Mouse (Mus musculus) C2C12 (cell line): ENCODE measurements around the gene Gm43517.

Source experiments
- CEBPB ChIP-seq: IDR thresholded peaks from one replicate; pipeline ENCODE4 v1.6.1; 2011; ENCODE audit warnings: low read depth, mild to moderate bottlenecking, control low read depth, moderate library complexity
- CTCF ChIP-seq: IDR thresholded peaks from one replicate; pipeline ENCODE4 v1.5.1; 2011; ENCODE audit not compliant: control insufficient read depth, insufficient read depth, insufficient read length
- FOSL1 ChIP-seq: IDR thresholded peaks from one replicate; pipeline ENCODE4 v1.8.0; 2011; ENCODE audit warnings: mild to moderate bottlenecking, low read length; ENCODE audit not compliant: poor library complexity, insufficient read depth, severe bottlenecking
- MAX ChIP-seq: IDR thresholded peaks from one replicate; pipeline ENCODE4 v1.6.1; 2011; ENCODE audit warnings: mild to moderate bottlenecking, control low read depth
- MYOD1 ChIP-seq: IDR thresholded peaks from one replicate; pipeline ENCODE4 v1.6.1; 2011; ENCODE audit warnings: low read depth; ENCODE audit not compliant: control insufficient read depth, insufficient read length
- MYOG ChIP-seq: IDR thresholded peaks from one replicate; pipeline ENCODE4 v1.6.1; 2011; ENCODE audit not compliant: control insufficient read depth, insufficient read length; ENCODE audit errors: extremely low read depth
- USF1 ChIP-seq: IDR thresholded peaks from one replicate; pipeline ENCODE4 v1.6.1; 2011; ENCODE audit warnings: low read depth, mild to moderate bottlenecking, control low read depth, moderate library complexity

GRCm38 (mm10) chr12:49409833-49410232 lies 24.9 kb downstream of the Gm43517 start:
- TF ChIP-seq CTCF (no peak), MYOG (no peak), MAX (no peak), CEBPB (no peak), USF1 (no peak), MYOD1 (no peak), FOSL1 (no peak)
